Mouse (Mus musculus) small intestine, adult 2 months (tissue): ENCODE results near the gene Cfap43. TPM values are rescaled to one million over a fixed set of nuclear protein-coding genes. Genes with fewer than 3 reads are reported as not detected.

ENCODE experiments used
- H3K27ac ChIP-seq: fragments of 200-500 bp; 2 replicates; pipeline ENCODE4 v1.5.1; 2012; ENCODE audit warnings: low read depth, low read length, control low read depth, inconsistent platforms; ENCODE audit not compliant: insufficient read depth
- H3K27me3 ChIP-seq: fragments of 200-500 bp; 2 replicates; pipeline ENCODE4 v1.6.1; 2012; ENCODE audit warnings: mild to moderate bottlenecking, moderate library complexity, low read length, inconsistent platforms; ENCODE audit not compliant: control insufficient read depth, insufficient read depth
- H3K36me3 ChIP-seq: fragments of 200-500 bp; 2 replicates; pipeline ENCODE4 v1.6.1; 2012; ENCODE audit warnings: mild to moderate bottlenecking, low read length, control low read depth, inconsistent platforms; ENCODE audit not compliant: control insufficient read depth, insufficient read depth
- H3K4me1 ChIP-seq: fragments of 200-500 bp; 2 replicates; pipeline ENCODE4 v1.6.1; 2012; ENCODE audit warnings: low read length, inconsistent platforms, mixed read lengths; ENCODE audit not compliant: control insufficient read depth, insufficient read depth, insufficient read length
- H3K4me3 ChIP-seq: fragments of 200-500 bp; 2 replicates; pipeline ENCODE4 v1.5.1; 2012; ENCODE audit warnings: low read depth, mild to moderate bottlenecking, control low read depth, inconsistent platforms, low read length, moderate library complexity
- CTCF ChIP-seq: fragments of 200-500 bp; IDR thresholded peaks from 2 replicates; pipeline ENCODE4 v1.5.1; 2012; ENCODE audit warnings: low read depth, mild to moderate bottlenecking, control low read depth, inconsistent platforms, low read length, moderate library complexity, mixed read lengths; ENCODE audit not compliant: insufficient replicate concordance, insufficient read length; ENCODE audit errors: extremely low read depth
- POLR2A ChIP-seq: fragments of 200-500 bp; IDR thresholded peaks from 2 replicates; pipeline ENCODE4 v1.6.1; 2012; ENCODE audit warnings: low read depth, mild to moderate bottlenecking, control low read depth, inconsistent platforms, low read length, moderate library complexity
- WGBS: fragments of 180-500 bp; shearing (Covaris S2); methylation state at CpG from one replicate; pipeline ENCODE4 v1.1.7; 2018; 5-methylcytosine and 5-hydroxymethylcytosine counted together
- polyA plus RNA-seq: library from polyadenylated mRNA; depleted of rRNA; stranded (reverse); fragments of >200 nt; gene quantifications from 2 replicates; pipeline ENCODE4 v1.2.3, GENCODE M21; 2012

Cfap43 gene
- polyA plus RNA-seq, 1 experiment, result not detected

GRCm38 (mm10) chr19:47931982-47932638, 13.0 kb upstream of the Cfap43 start:
- Histone ChIP-seq H3K27ac (no peak overlapping the region), H3K4me1 (peaks cover 2% of the 10 kb centered on the region; the same call in 1 of the 2 replicates), H3K4me3 (no peak overlapping the region), H3K36me3 (no peaks in the 10 kb centered on the region), H3K27me3 (no peaks in the 10 kb centered on the region)
- WGBS, result 37% methylated on average over 7 of the region's 7 CpGs
- TF ChIP-seq POLR2A, result no peak
- TF ChIP-seq CTCF, result no peak

GRCm38 (mm10) chr19:47929043-47929442, 10.0 kb upstream of the Cfap43 start:
- 74% methylated on average over 4 of the region's 4 CpGs for WGBS
- no peaks in the 10 kb centered on the region for H3K36me3 ChIP-seq
- no peak overlapping the region for H3K4me3 ChIP-seq
- H3K4me1 ChIP-seq, result no peaks in the 10 kb centered on the region
- H3K27me3 ChIP-seq, result no peaks in the 10 kb centered on the region
- no peak overlapping the region for H3K27ac ChIP-seq
- TF ChIP-seq CTCF (no peak), POLR2A (no peak)

GRCm38 (mm10) chr19:47927032-47927431, 7.9 kb upstream of the Cfap43 start:
- H3K4me1 ChIP-seq, result no peaks in the 10 kb centered on the region
- H3K4me3 ChIP-seq, result no peak overlapping the region
- H3K36me3 ChIP-seq, result no peaks in the 10 kb centered on the region
- H3K27me3 ChIP-seq, result no peaks in the 10 kb centered on the region
- TF ChIP-seq CTCF (no peak), POLR2A (no peak)
- H3K27ac ChIP-seq, result no peak overlapping the region
- 78% methylated on average over 2 of the region's 2 CpGs for WGBS

GRCm38 (mm10) chr19:47925819-47926218, 6.7 kb upstream of the Cfap43 start:
- Histone ChIP-seq H3K27me3 (no peaks in the 10 kb centered on the region), H3K27ac (no peak overlapping the region), H3K36me3 (no peaks in the 10 kb centered on the region), H3K4me3 (no peak overlapping the region), H3K4me1 (no peaks in the 10 kb centered on the region)
- 63% methylated on average over 7 of the region's 7 CpGs for WGBS
- TF ChIP-seq CTCF (no peak), POLR2A (no peak)

- H3K36me3 ChIP-seq, result no peaks in the 10 kb centered on the region
- no peaks in the 10 kb centered on the region; the same call in 1 of the 2 replicates for H3K27me3 ChIP-seq
- H3K4me1 ChIP-seq, result peaks cover 8% of the 10 kb centered on the region; the same call in 1 of the 2 replicates
- H3K27ac ChIP-seq, result peak overlapping the region; percentile 61
- peak overlapping the region; percentile 23; the same call in 1 of the 2 replicates for H3K4me3 ChIP-seq
- WGBS, result 3% methylated on average over 8 of the region's 8 CpGs
- TF ChIP-seq CTCF (no peak), POLR2A (no peak)
These were observed 884 bp upstream of the Cfap43 start for GRCm38 (mm10) chr19:47919966-47920375.

- H3K4me1 ChIP-seq, result peaks cover 8% of the 10 kb centered on the region; the same call in 1 of the 2 replicates
- TF ChIP-seq POLR2A (no peak), CTCF (no peak)
- H3K4me3 ChIP-seq, result peak overlapping the region; percentile 78
- WGBS, result 1% methylated on average over 29 of the region's 29 CpGs
- H3K27me3 ChIP-seq, result no peaks in the 10 kb centered on the region; the same call in 1 of the 2 replicates
- no peaks in the 10 kb centered on the region for H3K36me3 ChIP-seq
- peak overlapping the region; percentile 63 for H3K27ac ChIP-seq
These were observed 509 bp downstream of the Cfap43 start for GRCm38 (mm10) chr19:47918455-47919101.

- no peak overlapping the region for H3K27ac ChIP-seq
- H3K36me3 ChIP-seq, result no peaks in the 10 kb centered on the region
- H3K27me3 ChIP-seq, result no peaks in the 10 kb centered on the region; the same call in 1 of the 2 replicates
- TF ChIP-seq CTCF, result no peak
- no peak for TF ChIP-seq POLR2A
- WGBS, result 24% methylated on average over 9 of the region's 9 CpGs
- H3K4me3 ChIP-seq, result peak overlapping the region; percentile 29
- peaks cover 8% of the 10 kb centered on the region; the same call in 1 of the 2 replicates for H3K4me1 ChIP-seq
These were observed 1.1 kb downstream of the Cfap43 start for GRCm38 (mm10) chr19:47918016-47918415.
